Mouse (Mus musculus) adrenal gland, adult 8-10 months (tissue): ENCODE data around the gene Sorl1. TPM values are rescaled to one million over a fixed set of nuclear protein-coding genes. Genes with fewer than 3 reads are reported as not detected.

ENCODE experiments used
- DNase-seq: peaks from one replicate; pipeline ENCODE4 v3.0.0; 2022
- total RNA-seq, 4 experiments: library from RNA; stranded (reverse); gene quantifications; 2 replicates each; pipeline ENCODE4 v1.2.4; 2022

Sorl1 gene
- total RNA-seq, 4 experiments from 2014 or later = 14.1 to 41.2 (median 31.8) TPM

- DNase-seq = peak; percentile 5
Observed at GRCm38 (mm10) chr9:42052713-42053356, 71.3 kb downstream of the Sorl1 start.

DNA sequence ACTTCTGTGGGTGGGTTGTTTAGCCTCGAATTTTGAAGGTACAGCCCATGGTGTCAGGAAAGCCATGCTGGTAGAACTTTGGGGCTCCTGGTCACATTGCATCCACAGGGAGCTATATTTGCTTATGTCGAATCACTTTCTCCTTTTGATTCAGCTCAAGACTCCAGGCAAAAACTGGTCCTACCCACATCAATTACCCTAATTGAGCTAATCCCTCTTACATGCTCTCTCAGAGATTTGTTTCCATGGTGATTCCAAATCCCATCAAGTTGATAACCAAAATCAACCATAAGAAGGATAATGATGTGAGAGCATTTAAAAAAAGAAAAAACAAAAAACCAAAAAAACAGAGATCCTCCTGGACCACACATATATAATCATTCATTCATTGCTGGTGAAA, 75.6 kb downstream of the Sorl1 start:
- DNase-seq = no peak

DNA sequence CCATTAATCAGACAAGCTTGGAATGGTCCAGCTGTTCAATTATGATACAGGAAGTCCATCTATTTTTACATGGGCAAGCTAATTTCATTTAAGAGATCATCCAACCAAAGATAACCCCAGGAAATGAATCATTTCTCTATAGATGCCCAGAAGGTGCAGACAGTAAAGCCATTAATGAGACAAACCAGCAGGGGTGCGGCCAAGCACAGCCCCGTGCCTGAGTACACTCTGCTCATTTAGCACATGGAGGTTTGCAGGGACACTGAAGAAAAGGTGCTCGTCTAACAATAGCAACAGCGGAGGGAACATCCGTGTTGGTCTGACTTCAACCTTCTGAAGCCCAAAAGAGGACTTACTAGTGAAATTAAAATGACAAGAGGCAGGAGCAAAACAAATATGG, 76.3 kb downstream of the Sorl1 start:
- no peak for DNase-seq

- no peak for DNase-seq
Observed at GRCm38 (mm10) chr9:42046248-42046647, 77.8 kb downstream of the Sorl1 start.

DNA sequence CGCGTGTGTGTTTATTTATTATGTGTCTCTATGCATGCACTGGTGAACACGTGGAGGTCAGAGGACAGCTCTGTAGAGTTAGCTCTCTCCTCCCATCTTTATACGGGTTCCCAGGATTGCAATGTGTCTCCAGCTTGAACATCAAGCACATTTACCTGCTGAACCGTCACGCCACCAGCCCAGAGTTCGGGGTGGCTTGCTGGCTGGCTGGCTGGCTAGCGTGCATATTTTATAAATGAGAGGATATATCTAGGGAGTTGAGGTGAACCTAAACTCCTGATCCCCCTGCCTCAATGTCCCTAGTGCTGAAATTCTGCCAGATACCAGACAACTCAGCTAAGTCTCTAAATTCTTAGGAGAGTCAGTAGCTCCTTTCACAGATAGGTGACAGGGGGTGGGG, 79.4 kb downstream of the Sorl1 start:
- DNase-seq = no peak

- no peak for DNase-seq
Observed at GRCm38 (mm10) chr9:42043934-42044333, 80.2 kb downstream of the Sorl1 start.

DNA sequence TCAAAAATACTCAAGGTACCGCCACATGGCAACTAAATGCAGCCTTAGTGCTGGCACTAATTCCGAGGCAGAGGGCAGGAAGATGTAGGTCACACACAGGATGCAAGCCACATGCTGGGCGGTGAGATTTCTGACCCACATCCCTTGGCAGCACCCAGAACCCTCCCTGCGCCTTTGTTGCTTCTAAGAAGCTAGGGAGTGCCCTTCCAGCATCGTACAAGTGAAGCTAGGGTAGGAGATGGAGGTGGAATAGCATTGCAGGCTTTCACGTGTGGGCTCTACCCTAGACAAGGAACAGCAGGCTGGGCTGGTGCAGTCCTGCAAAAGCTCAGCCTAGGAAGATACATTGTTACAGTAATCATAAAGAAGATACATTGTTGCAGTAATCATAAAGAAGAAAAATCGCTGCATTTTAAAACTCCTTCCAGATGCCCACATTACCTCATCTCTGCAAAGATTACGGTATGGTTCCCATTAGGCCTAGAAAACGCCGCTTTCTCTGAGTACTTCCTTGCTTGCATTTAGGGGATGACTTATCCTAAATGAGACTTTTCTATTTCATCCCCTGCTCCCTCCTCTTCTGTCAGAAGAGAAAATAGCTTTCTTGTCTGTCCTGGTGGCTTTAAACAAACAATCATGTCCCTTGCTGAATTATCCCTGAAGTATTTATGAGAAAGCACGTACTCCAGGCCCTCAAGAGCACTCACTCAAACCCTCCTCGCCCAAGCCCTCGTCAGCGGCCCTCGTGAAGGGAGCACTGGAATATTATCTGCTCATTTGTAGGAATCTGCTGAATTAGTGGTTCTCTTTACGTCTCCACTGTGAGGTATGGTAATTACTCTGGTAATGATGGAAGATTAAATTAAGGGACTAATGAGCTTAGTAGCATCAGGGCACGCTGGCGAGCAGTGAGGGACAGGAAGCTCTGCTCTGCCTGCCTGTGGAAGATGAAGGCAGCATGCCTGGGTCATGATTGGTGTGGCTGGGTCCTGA, 84.8 kb downstream of the Sorl1 start:
- no peak for DNase-seq

- DNase-seq = no peak
Observed at GRCm38 (mm10) chr9:42036885-42037284, 87.2 kb downstream of the Sorl1 start.

DNA sequence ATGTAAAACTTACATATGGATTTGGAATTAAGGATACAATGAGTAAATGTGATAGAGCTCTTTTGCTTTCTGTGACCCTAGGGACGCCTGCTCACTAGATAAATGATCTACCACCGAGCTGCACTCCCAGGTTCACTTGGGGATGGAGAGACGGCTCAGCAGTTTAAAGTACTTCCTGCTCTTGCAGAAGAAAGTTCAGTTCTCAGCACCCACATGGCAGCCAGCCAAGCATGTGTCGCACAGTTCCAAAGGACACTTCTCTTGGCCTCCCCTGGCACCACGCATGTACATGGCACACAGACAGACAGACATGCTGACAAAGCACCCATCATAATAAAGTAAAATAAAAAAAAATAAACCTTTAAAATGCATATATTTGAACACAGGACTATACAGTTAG, 88.1 kb downstream of the Sorl1 start:
- DNase-seq = peak; percentile 18

GRCm38 (mm10) chr9:42035213-42035765, 88.8 kb downstream of the Sorl1 start:
- peak; percentile 33 for DNase-seq

- DNase-seq = no peak
Observed at GRCm38 (mm10) chr9:42034116-42034520, 90.0 kb downstream of the Sorl1 start.

GRCm38 (mm10) chr9:42033291-42034115, 90.6 kb downstream of the Sorl1 start:
- DNase-seq = no peak

GRCm38 (mm10) chr9:42032419-42032818, 91.7 kb downstream of the Sorl1 start:
- no peak for DNase-seq

DNA sequence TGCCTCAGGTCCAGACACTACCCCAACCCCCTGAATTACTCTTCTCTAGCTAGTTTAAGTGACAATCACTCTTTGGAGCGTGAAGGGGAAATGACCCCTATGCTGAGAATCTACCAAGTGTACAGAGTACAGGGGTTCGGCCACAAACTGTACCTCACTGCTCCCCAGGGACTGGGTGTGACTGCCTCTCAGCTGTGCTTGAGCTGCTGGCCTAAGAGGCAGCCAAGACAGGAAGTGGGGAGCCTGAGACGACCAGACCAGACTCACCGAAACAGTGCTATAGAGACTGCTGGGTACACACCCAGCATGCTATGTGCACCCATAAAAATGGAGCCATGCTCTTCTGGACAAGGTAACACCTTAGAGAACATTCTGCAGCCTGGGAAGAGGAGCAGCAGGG, 95.3 kb downstream of the Sorl1 start:
- DNase-seq = no peak

- DNase-seq = no peak
Observed at GRCm38 (mm10) chr9:42024257-42024656, 99.8 kb downstream of the Sorl1 start.

GRCm38 (mm10) chr9:42023383-42023782, 100.7 kb downstream of the Sorl1 start:
- no peak for DNase-seq

DNA sequence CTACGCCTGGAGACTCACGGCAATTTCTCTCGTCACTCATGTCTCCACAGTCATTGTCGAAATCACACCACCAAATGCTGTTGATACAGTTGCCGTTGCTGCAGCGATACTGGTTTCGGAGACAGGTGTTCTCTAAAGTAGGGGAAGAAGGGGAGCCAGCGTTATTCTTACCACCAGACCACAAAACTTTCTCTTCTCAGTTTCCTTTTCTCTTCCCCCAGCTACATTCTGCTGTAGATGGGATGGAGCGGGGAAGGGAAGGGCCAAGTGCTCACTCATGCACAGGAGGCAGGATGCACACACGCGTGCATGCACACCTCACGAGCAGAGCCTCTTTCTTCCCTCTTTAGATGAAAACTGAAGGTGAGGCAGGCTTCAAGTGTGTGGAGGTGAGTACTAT, 101.8 kb downstream of the Sorl1 start:
- DNase-seq = no peak

- DNase-seq = no peak
Observed at GRCm38 (mm10) chr9:42019308-42020031, 104.6 kb downstream of the Sorl1 start.

DNA sequence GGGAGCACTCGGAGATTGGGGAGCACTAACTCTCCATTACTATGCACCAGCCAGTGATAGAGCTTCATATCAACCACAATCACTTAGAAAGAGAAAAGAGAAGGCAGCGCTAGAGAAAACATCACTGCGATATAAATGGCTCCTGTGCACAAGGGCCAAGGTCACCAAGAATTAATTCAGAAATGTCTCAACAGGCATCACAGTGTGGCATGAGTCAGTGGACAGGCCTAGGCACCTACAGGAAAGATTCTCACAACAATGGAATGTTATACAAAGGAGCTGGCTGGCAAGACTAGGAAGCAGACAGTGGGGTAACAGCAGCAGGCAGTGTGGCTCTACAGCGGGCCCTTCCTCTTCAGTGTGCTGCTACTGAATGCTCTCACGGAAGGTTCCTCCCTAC, 115.6 kb downstream of the Sorl1 start:
- DNase-seq = peak; percentile 28

DNA sequence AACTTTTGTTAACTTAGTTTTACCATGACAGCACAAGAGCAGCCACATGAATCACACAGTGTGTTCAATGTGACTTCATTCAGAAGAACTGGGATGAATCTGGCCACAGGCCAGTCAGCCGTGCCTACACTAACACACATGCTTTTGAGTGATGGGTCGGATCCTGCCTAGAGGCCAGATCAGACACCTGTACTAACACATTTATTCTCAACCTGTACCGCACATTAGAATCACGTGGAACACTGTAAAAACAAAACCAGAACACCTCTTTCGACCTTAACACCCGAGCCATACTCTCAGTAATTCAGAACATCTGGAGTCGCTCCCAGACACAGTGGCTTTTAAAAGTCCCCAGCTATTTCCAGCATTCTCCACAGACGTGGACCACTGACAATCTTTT, 119.0 kb downstream of the Sorl1 start:
- DNase-seq = no peak

- peak; percentile 38 for DNase-seq
Observed at GRCm38 (mm10) chr9:42004140-42004539, 120.0 kb downstream of the Sorl1 start.
